Mouse (Mus musculus): ENCODE measurements around the gene Slc12a6. TPM values are rescaled to one million over a fixed set of nuclear protein-coding genes. Genes with fewer than 3 reads are reported as not detected.
"Not testable (repeated sequence)": the region's sequence is repeated elsewhere in the genome, so short reads cannot be mapped to it uniquely, and the experiment has no call there.

Gene Slc12a6
- total RNA-seq, 2 experiments from 2014 or later: 34.9 to 37.3 TPM

GRCm38 (mm10) chr2:112261748-112262653, 3.6 kb upstream of the Slc12a6 start, which contains the start of gene Nop10:
Gene Nop10, plus strand, starts transcription at chr2:112261926.
- DNase-seq (ENCODE audit: low spot score): peak; percentile 58
- intact Hi-C loops (cut with DNase I): loop anchor here (1.0 to 10.0 kb wide), 5 partner anchors 23 to 230 kb away; partner anchors contain the start of genes Aven, Emc4 and Lpcat4

GRCm38 (mm10) chr2:112262779-112263295, 2.8 kb upstream of the Slc12a6 start:
- intact Hi-C loops (cut with DNase I): loop anchor here (5.0 to 10.0 kb wide), 4 partner anchors 72 to 229 kb away; partner anchors contain the start of genes Aven and Emc4
- no peak for DNase-seq (ENCODE audit: low spot score)

- DNase-seq (ENCODE audit: low spot score): no peak
- intact Hi-C loops (cut with DNase I): loop anchor here (5.0 to 10.0 kb wide), 4 partner anchors 70 to 228 kb away; partner anchors contain the start of genes Aven and Emc4
Measured at GRCm38 (mm10) chr2:112264364-112264763, 1.3 kb upstream of the Slc12a6 start.

- intact Hi-C loops (cut with DNase I): loop anchor here (10.0 kb wide), 1 partner anchor 69 kb away; no protein-coding TSS in a partner anchor
- peak; percentile 35 for DNase-seq (ENCODE audit: low spot score)
Measured at GRCm38 (mm10) chr2:112266242-112266592, 592 bp downstream of the Slc12a6 start, which contains the start of gene Gm21985. Gene Gm21985, plus strand, starts transcription at chr2:112266314.

- intact Hi-C loops (cut with DNase I): loop anchor here (10.0 kb wide), 1 partner anchor 68 kb away; no protein-coding TSS in a partner anchor
- DNase-seq (ENCODE audit: low spot score): no peak
Measured at GRCm38 (mm10) chr2:112266780-112267179, 1.2 kb downstream of the Slc12a6 start.

GRCm38 (mm10) chr2:112267547-112268269, 2.1 kb downstream of the Slc12a6 start:
- no peak for DNase-seq (ENCODE audit: low spot score)
- intact Hi-C loops (cut with DNase I): loop anchor here (10.0 kb wide), 1 partner anchor 67 kb away; no protein-coding TSS in a partner anchor

GRCm38 (mm10) chr2:112270011-112270410, 4.4 kb downstream of the Slc12a6 start:
- intact Hi-C loops (cut with DNase I): loop anchor here (2.0 kb wide), 1 partner anchor 15 kb away; no protein-coding TSS in a partner anchor
- DNase-seq (ENCODE audit: low spot score): no peak

GRCm38 (mm10) chr2:112272909-112273308, 7.3 kb downstream of the Slc12a6 start:
- DNase-seq (ENCODE audit: low spot score): no peak
- intact Hi-C loops (cut with DNase I): no loop called here

GRCm38 (mm10) chr2:112273474-112273873, 7.8 kb downstream of the Slc12a6 start:
- intact Hi-C loops (cut with DNase I): no loop called here
- DNase-seq (ENCODE audit: low spot score): no peak

GRCm38 (mm10) chr2:112276870-112277269, 11.2 kb downstream of the Slc12a6 start:
- intact Hi-C loops (cut with DNase I): no loop called here
- no peak for DNase-seq (ENCODE audit: low spot score)

- no peak for DNase-seq (ENCODE audit: low spot score)
- intact Hi-C loops (cut with DNase I): no loop called here
Measured at GRCm38 (mm10) chr2:112282846-112283245, 17.2 kb downstream of the Slc12a6 start.

GRCm38 (mm10) chr2:112284363-112285030, 18.9 kb downstream of the Slc12a6 start:
- DNase-seq (ENCODE audit: low spot score): peak; percentile 52

GRCm38 (mm10) chr2:112285031-112285390, 19.4 kb downstream of the Slc12a6 start:
- DNase-seq (ENCODE audit: low spot score): no peak
- intact Hi-C loops (cut with DNase I): loop anchor here (2.0 kb wide), 1 partner anchor 14 kb away; no protein-coding TSS in a partner anchor

More at GRCm38 (mm10) chr2:112284363-112285030, 18.9 kb downstream of the Slc12a6 start:
- intact Hi-C loops (cut with DNase I): loop anchor here (2.0 kb wide), 1 partner anchor 14 kb away; no protein-coding TSS in a partner anchor

GRCm38 (mm10) chr2:112286062-112286461, 20.4 kb downstream of the Slc12a6 start:
- intact Hi-C loops (cut with DNase I); DNase-seq (ENCODE audit: low spot score): not testable (repeated sequence)

GRCm38 (mm10) chr2:112287059-112287458, 21.4 kb downstream of the Slc12a6 start:
- intact Hi-C loops (cut with DNase I): no loop called here
- DNase-seq (ENCODE audit: low spot score): no peak

GRCm38 (mm10) chr2:112289507-112289906, 23.9 kb downstream of the Slc12a6 start:
- DNase-seq (ENCODE audit: low spot score): no peak
- intact Hi-C loops (cut with DNase I): no loop called here

GRCm38 (mm10) chr2:112292823-112293222, 27.2 kb downstream of the Slc12a6 start:
- intact Hi-C loops (cut with DNase I): no loop called here
- DNase-seq (ENCODE audit: low spot score): no peak

GRCm38 (mm10) chr2:112296211-112296610, 30.6 kb downstream of the Slc12a6 start:
- intact Hi-C loops (cut with DNase I): no loop called here
- no peak for DNase-seq (ENCODE audit: low spot score)

GRCm38 (mm10) chr2:112298221-112298620, 32.6 kb downstream of the Slc12a6 start:
- DNase-seq (ENCODE audit: low spot score): no peak
- intact Hi-C loops (cut with DNase I): no loop called here
